Mouse (Mus musculus): ENCODE measurements around the gene Rtl4. TPM values are rescaled to one million over a fixed set of nuclear protein-coding genes. Genes with fewer than 3 reads are reported as not detected.
A peak's percentile ranks its signal among the peaks of the same experiment; 100 is the strongest.

Rtl4 gene
- 1 to 10 TPM; 1.6 to 2.1 TPM for total RNA-seq (2021)
- long read RNA-seq, experiment 1, result 0 reads
- long read RNA-seq, experiment 2, result 0 reads

DNA sequence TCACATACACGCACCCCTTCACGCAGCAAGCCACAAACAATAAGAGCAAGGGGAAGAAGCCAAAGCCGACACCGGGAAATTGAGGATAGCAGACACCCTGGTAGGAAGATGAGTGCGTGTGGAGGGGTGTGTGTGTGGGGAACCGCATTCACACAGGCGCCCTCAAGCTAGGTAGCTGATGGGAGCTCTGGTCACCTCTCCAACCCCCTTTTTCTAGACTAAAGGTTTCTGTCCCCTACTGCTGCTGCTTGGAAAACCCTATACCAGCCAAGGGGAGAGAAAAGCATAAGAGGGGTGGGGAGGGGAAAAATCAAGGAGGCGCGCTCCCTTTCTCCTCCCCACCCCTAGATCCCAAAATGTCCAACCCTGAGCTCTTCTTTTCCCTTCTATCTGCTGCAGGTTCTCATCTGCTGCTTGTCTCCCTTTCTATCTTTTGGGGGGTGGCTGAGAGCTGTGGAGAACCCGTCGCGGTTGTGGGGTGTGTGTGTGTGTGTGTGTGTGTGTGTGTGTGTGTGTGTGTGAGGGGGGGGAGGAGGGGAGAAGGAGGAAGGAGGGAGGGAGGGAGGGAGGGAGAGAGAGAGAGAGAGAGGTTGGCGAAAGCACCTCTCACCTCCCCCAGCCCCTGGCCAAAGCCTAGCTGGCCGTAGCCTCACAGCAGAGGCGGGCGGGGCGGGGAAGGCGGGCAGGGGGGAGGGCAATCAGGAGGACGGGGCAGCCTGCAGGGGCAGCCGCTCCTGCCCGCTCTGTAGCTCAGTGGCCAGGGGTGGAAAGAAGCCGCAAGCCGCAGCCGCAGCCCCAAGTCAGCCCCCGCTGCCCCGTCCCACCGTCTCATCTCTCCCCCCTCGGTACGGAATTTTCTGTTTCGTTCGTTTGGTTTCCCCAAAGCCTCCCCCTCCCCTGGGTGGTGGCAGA is at the start of gene Rtl4:
Rtl4 (plus strand) TSS at position 701 of the 912 bp plus-strand sequence.
- peak in 1 of 2 experiments; percentile 3 for DNase-seq

- DNase-seq, result no peak
Measured at GRCm38 (mm10) chrX:144644756-144645155, 44.0 kb upstream of the Rtl4 start.

DNA sequence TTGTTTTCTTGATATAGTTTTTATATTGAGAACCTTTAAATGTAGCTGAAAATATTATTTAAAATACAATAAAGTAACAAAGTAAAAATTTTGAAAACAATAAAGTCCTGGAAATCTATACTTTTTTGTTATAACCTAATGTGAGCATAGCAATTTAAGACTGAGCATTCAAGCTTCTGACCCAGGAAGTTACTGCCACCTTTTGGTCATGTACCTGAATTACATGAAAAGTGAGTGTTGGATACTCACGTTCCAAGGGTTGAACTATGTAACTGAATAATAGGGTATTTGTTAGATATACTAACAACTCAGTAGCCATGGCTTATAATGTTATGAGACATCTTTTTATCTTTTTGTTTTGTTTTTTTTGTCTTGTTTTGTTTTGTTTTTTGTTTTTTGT is 43.3 kb upstream of the Rtl4 start:
- DNase-seq, result no peak

DNA sequence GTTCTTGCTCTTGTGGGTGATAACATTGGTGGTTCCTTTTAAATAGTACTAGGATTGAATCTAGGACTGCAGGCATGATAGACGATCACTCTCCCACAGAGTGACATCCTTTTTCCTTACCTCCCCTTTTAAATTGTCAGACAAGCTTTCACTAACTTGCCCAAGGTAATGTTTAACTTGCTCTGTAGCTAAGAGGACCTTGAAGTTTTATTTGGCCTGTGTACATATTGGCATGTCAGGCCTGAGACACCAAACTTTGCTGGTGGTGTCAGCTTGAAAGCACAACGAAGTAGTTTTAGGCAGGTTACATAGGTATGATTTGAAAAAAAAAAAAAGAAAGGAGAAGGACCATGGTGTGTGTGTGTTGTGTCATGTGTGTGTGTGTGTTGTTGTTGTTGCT is 36.5 kb upstream of the Rtl4 start:
- no peak for DNase-seq

DNA sequence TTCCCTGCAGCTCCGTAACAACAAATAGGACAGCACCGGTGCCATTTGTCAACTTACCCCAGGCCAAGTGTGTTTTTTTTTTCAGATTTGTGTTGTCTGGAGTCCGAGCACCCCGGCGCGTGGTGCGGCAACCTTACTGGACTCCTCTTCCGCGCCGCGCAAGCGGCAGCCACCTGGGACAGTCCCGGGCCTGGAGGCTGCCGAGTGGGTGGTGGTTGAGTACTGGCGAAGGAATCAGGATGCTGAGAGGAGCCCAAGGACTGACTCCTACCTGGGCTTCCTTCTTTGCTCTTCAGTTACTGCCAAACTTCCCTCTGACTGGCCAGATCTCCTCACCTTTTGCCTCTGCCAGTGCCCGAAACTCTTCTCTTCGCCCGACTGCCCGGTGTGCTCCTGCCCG is 965 bp upstream of the Rtl4 start:
- DNase-seq, result peak in 1 of 2 experiments; percentile 2

GRCm38 (mm10) chrX:144688142-144688206 is 733 bp upstream of the Rtl4 start, which contains the start of gene Trpc5:
Gene Trpc5, minus strand, starts transcription at chrX:144688180.
- DNase-seq, result no peak

- peak in 1 of 2 experiments; percentile 1 for DNase-seq
Measured at GRCm38 (mm10) chrX:144689119-144689858, 582 bp downstream of the Rtl4 start.

DNA sequence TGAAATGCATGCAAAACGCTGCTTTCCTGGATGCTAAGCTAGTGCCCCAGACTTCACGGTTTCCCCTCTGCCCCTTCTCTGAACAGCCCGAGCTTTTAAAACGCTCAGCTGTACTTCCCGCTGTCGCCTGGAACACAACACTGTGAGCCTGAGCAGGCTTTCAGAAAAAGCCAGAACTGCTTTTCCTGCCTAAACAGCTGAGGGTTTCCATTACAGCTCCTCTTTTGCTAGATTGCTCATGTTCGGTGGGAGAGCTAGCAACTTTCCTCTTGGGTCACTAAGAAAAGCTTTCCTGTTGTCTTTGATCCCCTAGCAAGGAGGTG is 1.1 kb downstream of the Rtl4 start:
- no peak for DNase-seq

DNA sequence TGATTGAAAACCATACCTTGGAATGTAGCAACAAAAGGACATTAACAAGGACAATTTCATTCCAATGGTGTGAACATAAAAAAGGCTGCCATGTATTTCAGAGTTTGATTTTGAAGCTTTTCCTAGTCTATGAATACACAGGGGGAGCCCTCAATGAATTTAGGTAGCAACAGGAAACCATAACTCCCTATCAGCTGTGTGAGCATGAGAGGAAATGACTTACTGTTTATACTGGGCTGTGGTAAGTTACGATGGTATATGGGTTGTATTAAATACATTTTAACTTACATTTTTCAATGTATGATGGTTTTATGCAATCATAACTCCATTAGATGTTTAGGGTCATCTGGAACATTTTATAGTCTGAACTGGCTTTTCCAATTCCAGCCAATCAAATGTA is 27.6 kb downstream of the Rtl4 start:
- no peak for DNase-seq

DNA sequence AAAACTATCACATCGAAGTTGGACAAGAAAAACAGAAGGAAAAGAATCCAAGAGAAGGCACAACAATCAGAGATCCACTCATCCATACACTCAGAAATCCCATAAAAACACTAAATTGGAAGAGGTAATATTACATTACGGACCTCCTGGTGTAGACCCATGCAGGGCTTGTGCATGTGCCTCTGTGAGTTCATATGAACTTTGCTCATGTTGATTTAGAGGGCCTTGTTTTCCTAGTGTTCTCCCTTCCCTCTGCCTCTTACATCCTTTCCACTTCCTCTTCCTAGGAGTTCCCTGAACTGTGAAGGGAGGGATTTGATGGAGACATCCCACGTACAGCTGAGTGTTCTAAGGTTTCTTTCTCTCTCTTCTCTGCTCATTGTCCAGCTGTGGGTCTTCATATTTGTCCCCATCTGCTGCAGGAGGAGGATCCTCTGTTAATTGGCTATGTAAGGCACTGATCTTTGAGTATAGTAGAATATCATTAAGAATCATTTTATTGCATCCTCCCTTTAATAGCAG is 58.9 kb downstream of the Rtl4 start:
- no peak for DNase-seq

DNA sequence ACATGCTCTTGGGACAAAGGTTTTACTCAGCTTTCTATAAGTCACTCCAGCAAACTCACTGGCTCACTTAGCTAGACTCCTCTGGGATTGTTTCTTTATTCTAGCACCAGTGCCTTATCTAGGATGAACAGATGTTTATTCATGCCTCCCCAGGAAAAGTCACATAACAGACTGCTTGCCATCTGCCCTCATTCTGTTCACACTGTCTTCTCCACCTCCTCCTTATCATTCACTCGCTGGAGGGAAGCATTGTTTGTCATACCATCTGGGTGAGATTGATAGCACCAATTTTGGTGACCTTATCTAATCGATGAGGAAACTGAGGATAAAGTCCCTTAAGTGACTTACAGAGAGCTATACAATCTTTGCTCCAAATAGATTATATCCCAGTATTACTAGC is 298.3 kb downstream of the Rtl4 start:
- DNase-seq, result no peak

DNA sequence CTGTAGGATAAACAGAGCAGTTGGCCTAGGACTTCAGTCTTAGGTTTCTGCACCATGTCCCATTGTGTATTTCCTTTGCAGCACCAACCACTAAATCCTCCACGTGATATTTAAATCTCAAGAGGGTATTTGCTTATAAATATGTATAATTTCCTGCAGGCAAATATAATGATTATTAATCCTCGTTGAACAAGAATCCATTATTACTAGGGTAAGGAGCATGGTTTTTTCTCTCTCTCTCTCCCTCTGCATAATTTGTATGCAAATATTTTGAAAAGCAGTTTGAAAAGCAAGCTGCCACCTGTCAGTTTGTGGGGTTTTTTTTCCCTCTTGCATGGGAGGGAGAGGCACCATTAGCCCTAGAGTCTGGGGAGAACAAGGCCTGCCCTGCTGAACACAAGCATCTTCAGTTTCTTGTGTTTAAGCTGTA is 376.8 kb downstream of the Rtl4 start:
- no peak for DNase-seq

DNA sequence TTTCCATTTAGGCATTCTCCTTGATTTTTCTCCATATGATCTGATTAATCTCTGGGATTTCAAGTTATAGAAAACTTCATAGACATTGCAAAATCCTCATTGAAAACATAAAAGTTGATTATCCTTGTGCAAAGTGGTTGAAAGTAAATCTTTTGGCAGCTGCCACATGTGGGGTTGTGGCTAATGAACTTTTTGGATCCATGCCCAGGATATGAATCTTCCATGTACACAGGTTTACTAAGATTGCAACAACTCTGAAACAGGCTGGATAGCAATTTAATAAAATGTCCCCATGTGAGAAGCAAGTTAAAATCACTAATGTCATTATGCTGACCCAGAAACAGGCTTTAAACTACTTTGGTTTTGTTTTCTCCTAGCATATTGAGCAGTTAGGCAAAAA is 401.1 kb downstream of the Rtl4 start:
- no peak for DNase-seq

- DNase-seq, result no peak
Measured at GRCm38 (mm10) chrX:145090360-145090759, 401.7 kb downstream of the Rtl4 start.

GRCm38 (mm10) chrX:145090964-145091363 is 402.3 kb downstream of the Rtl4 start:
- DNase-seq, result no peak

Small RNAs within 50 kb of the gene (microRNA-seq; reads per million reads assigned to microRNA genes)
- not detected for gene Mir3472

Other genes starting within 250 kb of the Rtl4 start
- not detected for gene Trpc5os, start 232.3 kb upstream of the Rtl4 start, total RNA-seq (2021)
- 1 to 10 TPM; 1.2 to 1.7 TPM for gene Trpc5, start 727 bp upstream of the Rtl4 start, total RNA-seq (2021)